Mouse (Mus musculus) kidney, postnatal 10 days (tissue): Measurements from ENCODE around the gene Nampt.
A peak's percentile ranks its signal among the peaks of the same experiment; 100 is the strongest.
"Not testable (repeated sequence)": the region's sequence is repeated elsewhere in the genome, so short reads cannot be mapped to it uniquely, and the experiment has no call there.

Source experiments
- DNase-seq: peaks from one replicate; pipeline ENCODE4 v3.0.0; 2021; ENCODE audit warnings: mixed read lengths

The Nampt gene

GRCm38 (mm10) chr12:32846325-32846724 is 27.0 kb downstream of the Nampt start:
- no peak for DNase-seq

DNA sequence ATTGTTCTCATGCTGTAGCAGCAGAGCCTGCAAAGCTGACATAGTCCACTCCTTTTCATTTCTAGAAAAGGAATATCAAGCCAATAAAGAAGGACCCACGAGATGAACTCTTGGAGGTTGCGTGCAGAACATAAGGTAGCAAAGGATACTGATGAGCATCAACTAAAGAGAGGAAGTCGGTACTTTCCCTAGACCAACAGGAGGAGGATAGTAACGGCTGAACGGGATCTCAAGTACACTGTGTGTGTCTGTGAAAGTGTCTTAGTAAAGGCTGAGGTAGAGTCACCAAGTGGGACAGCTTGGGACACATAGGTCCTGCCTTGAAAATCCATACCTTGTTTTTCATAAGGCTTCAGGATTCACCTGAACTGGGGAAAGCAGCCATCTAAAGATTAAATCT is 34.4 kb downstream of the Nampt start:
- no peak for DNase-seq

GRCm38 (mm10) chr12:32854866-32855265 is 35.5 kb downstream of the Nampt start:
- DNase-seq = no peak

DNA sequence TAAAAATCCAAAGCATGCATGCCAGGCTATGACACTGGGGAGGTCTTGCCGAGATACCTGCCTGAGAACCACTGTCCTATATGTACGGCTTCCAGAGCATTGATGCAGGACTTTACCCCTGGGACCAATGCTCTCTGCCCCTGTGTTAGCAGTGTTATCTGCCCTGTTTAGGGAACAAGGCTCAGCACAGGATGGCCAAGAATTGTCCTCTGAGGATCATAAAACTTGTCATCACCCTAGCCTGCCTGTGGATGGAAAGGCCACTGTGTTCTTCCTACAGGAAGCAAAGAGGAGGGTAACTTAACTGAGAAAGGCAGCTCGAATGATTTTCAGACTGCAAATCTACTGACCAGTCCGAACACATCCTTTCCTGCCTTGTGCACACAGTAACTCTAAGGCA is 36.1 kb downstream of the Nampt start:
- DNase-seq = no peak

- peak; percentile 20 for DNase-seq
Observed at GRCm38 (mm10) chr12:32856707-32857511, 37.6 kb downstream of the Nampt start.

GRCm38 (mm10) chr12:32858444-32858843 is 39.1 kb downstream of the Nampt start:
- no peak for DNase-seq

DNA sequence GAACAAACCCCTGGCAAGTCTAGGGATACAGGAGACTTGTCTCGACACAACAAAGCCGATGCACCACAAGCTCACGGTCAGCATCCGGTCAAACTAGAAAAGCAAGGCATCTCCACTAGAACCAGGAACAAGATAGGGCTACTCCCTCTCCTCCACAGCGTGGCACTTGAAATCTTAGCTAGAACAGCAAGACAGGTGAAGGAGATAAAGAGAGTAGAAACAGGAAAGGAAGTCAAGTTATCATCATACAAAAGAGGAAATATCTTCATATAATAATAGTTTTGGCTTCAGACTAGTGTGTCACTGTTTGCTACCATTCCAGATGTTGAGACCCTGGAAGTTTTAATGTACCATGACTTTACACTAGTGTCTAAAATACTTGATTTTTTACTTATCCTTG is 41.5 kb downstream of the Nampt start:
- no peak for DNase-seq

DNA sequence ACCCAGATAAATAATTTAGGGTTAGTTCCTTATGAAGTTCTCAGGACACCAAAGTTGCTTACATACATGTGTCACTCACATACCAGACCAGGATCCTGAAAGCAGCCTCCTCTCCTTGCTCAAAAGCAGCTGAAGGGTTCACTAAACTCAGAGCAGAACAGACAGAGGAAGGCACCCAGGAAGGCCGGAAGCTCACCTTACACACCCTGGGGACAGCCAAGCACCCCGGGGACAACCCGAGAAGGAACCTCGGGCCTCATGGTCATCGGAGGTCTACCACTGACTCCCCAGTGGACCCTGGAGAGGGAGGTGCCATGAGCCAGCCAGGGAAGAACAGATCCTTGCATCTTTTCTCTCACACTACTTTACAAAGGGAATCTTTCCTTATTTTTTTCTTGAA is 51.5 kb downstream of the Nampt start:
- DNase-seq = no peak

DNA sequence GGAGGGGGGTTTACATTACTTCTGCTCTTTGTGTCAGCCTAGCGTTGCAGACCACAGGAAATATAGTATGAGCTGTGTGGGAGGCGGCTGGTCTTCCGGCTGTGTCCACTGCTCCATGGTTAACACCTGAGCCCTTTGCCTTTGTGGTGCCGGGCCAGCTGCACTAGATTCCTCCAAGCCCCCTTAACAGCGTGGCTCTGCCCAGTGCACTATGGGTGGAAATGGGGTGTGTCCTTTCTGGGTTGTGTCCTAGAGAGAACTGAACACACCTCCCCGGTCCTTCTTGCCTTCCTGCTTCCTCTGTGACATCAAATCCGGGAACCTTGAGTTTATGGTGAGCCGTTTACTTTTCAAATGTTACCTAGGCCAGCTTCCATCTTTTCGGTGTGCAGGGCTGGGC is 58.2 kb downstream of the Nampt start:
- no peak for DNase-seq

GRCm38 (mm10) chr12:32877964-32878571 is 58.7 kb downstream of the Nampt start:
- DNase-seq = no peak

GRCm38 (mm10) chr12:32879371-32879770 is 60.0 kb downstream of the Nampt start:
- DNase-seq = no peak

DNA sequence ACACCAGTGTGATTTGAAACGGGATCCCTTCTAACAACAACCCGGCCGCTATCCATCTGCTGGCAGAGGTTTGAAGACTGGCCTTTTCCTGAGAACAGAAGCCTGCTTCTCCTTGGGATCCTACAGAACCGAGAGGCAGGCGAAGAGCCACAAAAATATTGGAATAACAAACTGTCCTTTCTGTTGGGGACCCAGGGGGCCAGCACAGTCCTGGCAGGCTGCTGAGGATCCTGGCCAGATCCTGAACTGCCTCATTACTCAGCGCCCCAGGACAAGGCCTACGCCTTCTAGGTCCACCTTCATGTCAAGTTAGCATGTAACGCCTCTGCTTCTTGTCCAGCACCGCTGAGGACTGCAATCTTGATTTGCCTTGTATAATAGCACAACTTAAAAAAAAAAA is 65.0 kb downstream of the Nampt start:
- no peak for DNase-seq

DNA sequence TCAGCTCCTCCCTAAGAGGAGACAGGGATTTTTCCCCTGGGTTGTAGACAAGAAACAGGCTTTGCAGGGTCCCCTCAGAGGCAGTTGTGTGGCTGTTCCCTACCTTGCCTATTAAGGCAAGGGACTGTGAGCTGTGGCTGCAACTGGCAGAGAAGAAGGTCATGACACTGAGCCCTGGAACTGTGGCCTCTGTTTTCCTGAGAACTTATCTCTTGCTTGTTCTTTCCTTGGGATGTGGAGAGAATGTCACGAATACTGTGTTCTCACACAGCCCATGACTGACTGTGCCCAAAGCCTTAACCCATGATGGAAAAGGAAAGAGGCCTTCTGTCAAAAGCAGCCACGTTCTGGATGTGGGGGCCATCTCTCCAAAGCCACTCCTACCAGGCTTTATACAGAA is 65.7 kb downstream of the Nampt start:
- DNase-seq = no peak

GRCm38 (mm10) chr12:32886353-32886752 is 67.0 kb downstream of the Nampt start:
- no peak for DNase-seq

GRCm38 (mm10) chr12:32888226-32888625 is 68.9 kb downstream of the Nampt start:
- no peak for DNase-seq

GRCm38 (mm10) chr12:32889846-32890245 is 70.5 kb downstream of the Nampt start:
- DNase-seq = no peak

DNA sequence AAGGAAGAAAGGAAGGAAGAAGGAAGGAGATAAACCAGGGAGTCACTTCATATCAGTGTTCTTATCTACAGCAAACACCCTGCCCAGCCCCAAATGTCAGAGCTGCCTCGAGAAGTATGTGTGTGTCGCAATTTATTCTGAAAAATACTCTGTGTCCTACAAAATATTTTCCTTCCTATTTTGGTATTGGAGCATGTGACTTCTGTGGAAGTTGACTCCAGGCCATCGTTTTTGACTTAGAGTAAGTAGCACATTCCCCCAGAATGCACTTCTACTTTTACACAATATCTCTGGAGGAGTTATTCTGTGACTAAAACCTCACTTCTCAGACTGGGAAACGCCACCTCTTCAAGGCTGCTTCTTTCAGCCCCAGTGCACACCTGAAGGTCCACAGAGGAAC is 71.1 kb downstream of the Nampt start:
- DNase-seq = no peak

DNA sequence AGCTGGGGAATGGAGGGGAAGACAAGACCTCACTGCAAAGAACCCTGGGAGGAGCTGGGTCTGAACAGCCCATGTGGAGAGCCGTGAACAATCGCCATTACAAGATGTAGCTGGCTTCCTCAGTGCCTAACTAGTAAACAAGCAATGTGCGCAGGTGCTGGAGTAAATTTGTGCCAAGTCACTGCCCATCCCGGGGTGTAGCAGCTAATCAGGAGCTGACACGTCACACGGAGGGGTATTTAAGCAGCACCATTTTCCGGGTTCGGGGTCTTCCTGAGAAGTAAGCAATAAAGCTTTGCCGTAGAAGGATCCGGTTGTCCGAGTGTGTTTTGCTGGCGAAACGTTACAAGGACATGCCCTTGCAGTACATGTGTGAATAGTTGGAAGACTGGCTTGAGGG is 71.9 kb downstream of the Nampt start:
- DNase-seq = not testable (repeated sequence)

GRCm38 (mm10) chr12:32893212-32893611 is 73.9 kb downstream of the Nampt start:
- DNase-seq = peak; percentile 45

DNA sequence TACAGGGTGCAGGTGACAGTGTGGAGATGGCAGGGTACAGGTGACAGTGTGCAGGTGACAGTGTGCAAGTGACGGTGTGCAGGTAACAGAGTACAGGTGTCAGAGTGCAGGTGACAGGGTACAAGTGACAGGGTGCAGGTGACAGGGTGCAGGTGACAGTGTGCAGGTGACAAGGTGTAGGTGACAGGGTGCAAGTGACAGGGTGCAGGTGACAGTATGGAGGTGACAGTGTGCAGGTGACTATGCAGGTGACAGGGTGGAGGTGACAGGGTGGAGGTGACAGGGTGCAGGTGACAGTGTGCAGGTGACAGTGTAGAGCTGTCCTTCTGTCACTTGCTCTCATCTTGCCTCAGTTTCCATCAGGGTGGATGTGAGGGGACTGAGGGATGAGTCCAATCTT is 76.5 kb downstream of the Nampt start:
- DNase-seq = no peak

GRCm38 (mm10) chr12:32896496-32896895 is 77.2 kb downstream of the Nampt start:
- no peak for DNase-seq

DNA sequence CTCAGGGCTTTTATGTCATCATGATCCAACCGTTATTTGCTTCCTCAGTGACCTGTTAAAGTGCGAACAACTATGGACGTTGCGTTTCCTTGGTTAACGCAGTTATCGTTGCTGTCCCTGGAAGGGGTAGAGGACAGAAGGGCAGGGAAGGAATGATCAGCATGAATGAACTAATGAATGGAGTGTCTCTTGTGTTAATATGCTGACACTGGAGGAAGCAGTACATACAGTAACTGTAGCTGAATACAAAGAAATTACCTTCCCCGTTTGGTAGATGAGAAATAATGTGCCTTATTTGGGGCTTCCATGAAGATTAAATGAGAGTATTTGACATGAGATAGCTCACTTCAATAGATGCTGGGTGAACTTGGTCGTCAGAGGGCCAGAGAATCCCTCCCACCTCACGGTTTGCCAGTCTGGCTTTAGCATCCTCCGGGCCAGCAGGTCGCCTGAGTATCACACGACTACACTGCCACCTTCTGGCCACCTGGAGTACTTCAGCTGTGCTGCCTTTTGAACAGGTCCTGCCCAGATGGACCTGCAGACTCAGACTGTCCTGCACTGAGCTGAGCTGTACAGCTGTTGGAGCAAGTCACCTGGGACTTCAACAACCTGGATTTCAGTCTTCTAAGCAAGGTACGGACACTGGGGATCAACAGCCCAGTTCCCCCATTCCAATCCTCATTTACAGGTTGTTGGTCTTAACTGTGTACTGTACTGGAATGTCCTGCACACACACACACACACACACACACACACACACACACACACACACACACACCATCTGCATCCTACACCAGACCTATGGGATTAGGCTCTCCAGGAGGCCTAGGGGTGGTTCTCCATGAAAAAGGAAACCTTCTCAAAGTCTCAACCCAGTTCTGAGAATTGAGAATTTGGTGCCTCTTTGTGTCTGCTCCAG is 78.1 kb downstream of the Nampt start:
- DNase-seq = peak; percentile 92

DNA sequence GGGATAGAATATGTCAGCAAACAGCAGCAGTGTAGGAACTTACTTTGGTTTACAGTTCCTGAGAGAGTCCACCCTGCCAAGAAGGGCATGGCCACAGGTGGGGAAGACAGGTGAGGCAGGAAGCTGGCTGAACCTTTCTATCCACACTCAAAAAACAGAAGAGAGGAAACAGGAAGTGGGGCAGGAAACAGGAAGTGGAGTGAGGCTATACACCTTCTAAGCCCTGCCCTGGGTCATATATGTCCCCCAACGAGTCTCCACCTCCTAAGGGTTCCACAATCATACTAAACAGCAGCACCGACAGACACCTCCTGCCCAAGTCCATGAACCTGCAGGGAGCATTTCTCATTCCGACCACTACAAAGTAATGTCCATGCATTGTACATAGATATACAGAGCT is 81.7 kb downstream of the Nampt start:
- DNase-seq = no peak
